ENCODE assay signal across 8 mouse cellular contexts in the genomic region with DNA sequence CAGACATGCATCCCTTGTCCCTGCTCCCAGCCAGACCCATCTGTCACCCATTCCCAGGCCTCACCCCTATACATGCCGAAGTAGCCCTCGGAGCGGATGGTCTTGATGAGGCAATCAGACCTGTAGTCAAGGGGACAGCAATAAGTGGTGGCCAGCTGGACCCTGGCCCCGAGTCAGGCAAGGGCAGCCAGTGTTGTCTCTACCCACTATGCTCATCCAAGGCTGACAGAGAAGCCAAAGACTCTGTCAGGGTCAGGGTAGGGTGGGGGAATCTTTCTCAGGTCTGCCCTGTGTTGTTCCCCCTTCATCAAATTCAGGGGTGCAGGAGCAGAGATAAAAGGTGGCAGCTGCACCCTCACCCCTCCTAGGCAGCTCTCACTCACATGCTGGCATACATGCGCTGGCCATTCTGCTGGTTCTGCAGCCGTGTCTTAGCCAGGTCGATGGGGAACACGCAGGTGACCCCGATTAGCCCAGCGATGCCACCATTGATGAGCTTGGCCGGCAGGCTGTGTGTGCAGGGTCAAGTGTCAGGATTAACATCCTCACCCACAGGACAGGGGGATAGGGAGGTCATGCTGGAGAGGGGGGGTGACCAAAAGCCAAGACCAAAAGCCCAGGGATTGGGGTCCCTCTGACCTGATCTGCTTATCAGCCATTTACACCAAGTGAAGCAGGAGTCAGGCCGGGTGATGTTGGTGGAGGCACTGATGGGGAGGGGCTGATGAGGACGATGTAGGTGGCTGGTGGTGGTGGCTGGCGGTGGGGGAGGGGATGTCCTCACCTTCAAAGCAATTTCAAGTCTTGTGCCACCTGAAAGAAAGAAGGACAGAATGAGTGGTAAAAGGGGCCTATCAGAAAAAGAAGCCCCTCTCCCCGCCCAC. TPM values are rescaled to one million over a fixed set of nuclear protein-coding genes. Genes with fewer than 3 reads are reported as not detected.
A peak's percentile ranks its signal among the peaks of the same experiment; 100 is the strongest.
DNase-seq lines count a peak whose midpoint lies in the region; ATAC-seq lines count a peak whose summit lies in the region.

No protein-coding gene starts in this region.

- H3K4me3 ChIP-seq in heart, embryonic 13.5 days = peak overlapping the region; percentile 62
- peak overlapping the region; percentile 56 for H3K4me3 ChIP-seq in forebrain, embryonic 15.5 days
- H3K4me3 ChIP-seq in liver, embryonic 16.5 days (ENCODE audit: low read depth, low read length) = peak overlapping the region; percentile 1; the same call in 1 of the 2 replicates

- peak overlapping the region; percentile 69; the same call in 1 of the 2 replicates for H3K27ac ChIP-seq in heart, embryonic 13.5 days (replicated peaks)
- peak overlapping the region; percentile 88 for H3K27ac ChIP-seq in forebrain, embryonic 15.5 days (replicated peaks)
- H3K27ac ChIP-seq in liver, embryonic 16.5 days (ENCODE audit: low read length) = no peak overlapping the region

- no peak for ATAC-seq in heart, embryonic 13.5 days (ENCODE audit: extremely low read depth, insufficient number of reproducible peaks, low FRiP score, low TSS enrichment)
- ATAC-seq in forebrain, embryonic 15.5 days (replicated peaks) = no peak
- no peak for ATAC-seq in liver, embryonic 16.5 days (ENCODE audit: low read depth)

- intact Hi-C loops in heart, postnatal 25 days (cut with DNase I) = no loop called here

- no peaks in the 10 kb centered on the region for H3K27me3 ChIP-seq in heart, embryonic 13.5 days (replicated peaks)
- H3K27me3 ChIP-seq in forebrain, embryonic 15.5 days = no peaks in the 10 kb centered on the region
- H3K27me3 ChIP-seq in liver, embryonic 16.5 days (ENCODE audit: control insufficient read depth, insufficient read depth, low read depth, low read length) = no peaks in the 10 kb centered on the region

- H3K36me3 ChIP-seq in heart, embryonic 13.5 days = peaks cover 48% of the 10 kb centered on the region
- H3K36me3 ChIP-seq in forebrain, embryonic 15.5 days = peaks cover 22% of the 10 kb centered on the region
- H3K36me3 ChIP-seq in liver, embryonic 16.5 days (ENCODE audit: control insufficient read depth, insufficient read depth) = peaks cover 6% of the 10 kb centered on the region

- 69% methylated on average over 15 of the region's 15 CpGs for WGBS in heart, embryonic 13.5 days
- WGBS in forebrain, embryonic 15.5 days = 69% methylated on average over 15 of the region's 15 CpGs
- WGBS in liver, embryonic 16.5 days (ENCODE audit: insufficient replicate concordance) = 76% methylated on average over 15 of the region's 15 CpGs

- DNase-seq in heart, postnatal 25 days (ENCODE audit: low spot score) = no peak
- DNase-seq in brain, adult 2 months (ENCODE audit: low read depth, low spot score) = peak; percentile 60
- no peak for DNase-seq in spleen, adult 12 weeks (ENCODE audit: low spot score)
- DNase-seq in adrenal gland, postnatal 10 days = no peak
- no peak for DNase-seq in MN1 (ENCODE audit: low spot score)

- peaks cover 56% of the 10 kb centered on the region for H3K4me1 ChIP-seq in heart, embryonic 13.5 days
- peaks cover 65% of the 10 kb centered on the region for H3K4me1 ChIP-seq in forebrain, embryonic 15.5 days
- H3K4me1 ChIP-seq in liver, embryonic 16.5 days (ENCODE audit: control insufficient read depth, low read depth, low read length) = peaks cover 47% of the 10 kb centered on the region

- peak overlapping the region; percentile 86 for H3K9ac ChIP-seq in heart, embryonic 13.5 days
- peak overlapping the region; percentile 72 for H3K9ac ChIP-seq in forebrain, embryonic 15.5 days (replicated peaks)
- H3K9ac ChIP-seq in liver, embryonic 16.5 days (ENCODE audit: low read depth, low read length) = no peak overlapping the region

- H3K9me3 ChIP-seq in heart, embryonic 13.5 days = no peaks in the 10 kb centered on the region
- no peaks in the 10 kb centered on the region for H3K9me3 ChIP-seq in forebrain, embryonic 15.5 days
- H3K9me3 ChIP-seq in liver, embryonic 16.5 days (replicated peaks; ENCODE audit: control insufficient read depth, low read length) = no peaks in the 10 kb centered on the region

- H3K4me2 ChIP-seq in heart, embryonic 13.5 days = peak overlapping the region; percentile 96
- H3K4me2 ChIP-seq in forebrain, embryonic 15.5 days (replicated peaks) = peak overlapping the region; percentile 96
- H3K4me2 ChIP-seq in liver, embryonic 16.5 days (ENCODE audit: low read depth, low read length) = peak overlapping the region; percentile 82

RNA-seq across cellular contexts. Expression of a gene that starts 3.9 kb away (rescaled TPM):
- polyA plus RNA-seq in heart, embryonic 13.5 days (2015; fragmentation: Nextera tagmentation; extraction: Ambion mirVana) = 17.3 and 19.1 TPM in 2 replicates
- total RNA-seq in heart, postnatal 25 days (2021) = 10 to 100 TPM; 58.8 to 72.6 TPM
- polyA plus RNA-seq in forebrain, embryonic 15.5 days (2015; fragmentation: Nextera tagmentation; extraction: Ambion mirVana) = 83.1 and 86.3 TPM in 2 replicates
- 18.7 and 20.7 TPM in 2 replicates for polyA plus RNA-seq in liver, embryonic 16.5 days (2015; fragmentation: Nextera tagmentation; extraction: Ambion mirVana)
- 10 to 100 TPM; 60.2 to 74.3 TPM for total RNA-seq in adrenal gland, postnatal 10 days (2021)

RNA-seq across cellular contexts. Expression of a gene that starts 4.5 kb away (rescaled TPM):
- polyA plus RNA-seq in heart, embryonic 13.5 days (2015; fragmentation: Nextera tagmentation; extraction: Ambion mirVana) = 8.1 and 9.8 TPM in 2 replicates
- total RNA-seq in heart, postnatal 25 days (2021) = under 1 TPM; 0.75 to 0.84 TPM
- polyA plus RNA-seq in forebrain, embryonic 15.5 days (2015; fragmentation: Nextera tagmentation; extraction: Ambion mirVana) = 47.0 and 50.4 TPM in 2 replicates
- polyA plus RNA-seq in liver, embryonic 16.5 days (2015; fragmentation: Nextera tagmentation; extraction: Ambion mirVana) = not detected in 2 replicates
- total RNA-seq in adrenal gland, postnatal 10 days (2021) = 1 to 10 TPM; 2.5 to 6.4 TPM

RNA-seq across cellular contexts. Expression of a gene that starts 10.1 kb away (rescaled TPM):
- polyA plus RNA-seq in heart, embryonic 13.5 days (2015; fragmentation: Nextera tagmentation; extraction: Ambion mirVana) = 8.1 and 9.4 TPM in 2 replicates
- total RNA-seq in heart, postnatal 25 days (2021) = under 1 TPM; 0.39 to 0.86 TPM
- 7.8 and 9.5 TPM in 2 replicates for polyA plus RNA-seq in forebrain, embryonic 15.5 days (2015; fragmentation: Nextera tagmentation; extraction: Ambion mirVana)
- polyA plus RNA-seq in liver, embryonic 16.5 days (2015; fragmentation: Nextera tagmentation; extraction: Ambion mirVana) = 8.8 and 9.7 TPM in 2 replicates
- total RNA-seq in adrenal gland, postnatal 10 days (2021) = 1 to 10 TPM; 2.4 to 7.3 TPM

RNA-seq across cellular contexts. Expression of a gene that starts 13.4 kb away (rescaled TPM):
- 871 and 874 TPM in 2 replicates for polyA plus RNA-seq in heart, embryonic 13.5 days (2015; fragmentation: Nextera tagmentation; extraction: Ambion mirVana)
- 100 to 1,000 TPM; 862 to 950 TPM for total RNA-seq in heart, postnatal 25 days (2021)
- polyA plus RNA-seq in forebrain, embryonic 15.5 days (2015; fragmentation: Nextera tagmentation; extraction: Ambion mirVana) = 820 and 834 TPM in 2 replicates
- polyA plus RNA-seq in liver, embryonic 16.5 days (2015; fragmentation: Nextera tagmentation; extraction: Ambion mirVana) = 644 and 698 TPM in 2 replicates
- 1,000 to 10,000 TPM; 1,282 to 1,421 TPM for total RNA-seq in adrenal gland, postnatal 10 days (2021)

RNA-seq across cellular contexts. Expression of a gene that starts 19.8 kb away (rescaled TPM):
- 27.0 and 29.9 TPM in 2 replicates for polyA plus RNA-seq in heart, embryonic 13.5 days (2015; fragmentation: Nextera tagmentation; extraction: Ambion mirVana)
- total RNA-seq in heart, postnatal 25 days (2021) = 10 to 100 TPM; 13.8 to 14.2 TPM
- 62.2 and 64.2 TPM in 2 replicates for polyA plus RNA-seq in forebrain, embryonic 15.5 days (2015; fragmentation: Nextera tagmentation; extraction: Ambion mirVana)
- polyA plus RNA-seq in liver, embryonic 16.5 days (2015; fragmentation: Nextera tagmentation; extraction: Ambion mirVana) = 13.5 and 14.3 TPM in 2 replicates
- 10 to 100 TPM; 26.2 to 39.2 TPM for total RNA-seq in adrenal gland, postnatal 10 days (2021)

Comparison
In these comparisons a context has a peak if more than half of its experiments do, and no peak if none do; other contexts are left out.
1. H3K4me3 ChIP-seq: peak in every context shown above with its lines; median percentile 62 in heart, embryonic 13.5 days; 56 in forebrain, embryonic 15.5 days; 1 in liver, embryonic 16.5 days.